Mouse (Mus musculus) midbrain, embryonic 10.5 days (tissue): Measurements from ENCODE around the gene Creb3. TPM values are rescaled to one million over a fixed set of nuclear protein-coding genes. Genes with fewer than 3 reads are reported as not detected.

Experiments
- DNase-seq: peaks from one replicate; pipeline ENCODE4 v3.0.0-alpha.2; 2017; ENCODE audit warnings: low spot score
- H3K27ac ChIP-seq: fragments of 300-500 bp; sonication (generic); replicated peaks from 2 replicates; pipeline ENCODE4 v1.5.1; 2016; ENCODE audit warnings: mild to moderate bottlenecking
- H3K27me3 ChIP-seq: fragments of 300-500 bp; sonication (generic); 2 replicates; pipeline ENCODE4 v1.6.1; 2016; ENCODE audit warnings: low read depth, mild to moderate bottlenecking; ENCODE audit not compliant: poor library complexity, severe bottlenecking
- H3K36me3 ChIP-seq: fragments of 300-500 bp; sonication (generic); 2 replicates; pipeline ENCODE4 v1.6.1; 2016; ENCODE audit warnings: mild to moderate bottlenecking, moderate library complexity
- H3K4me1 ChIP-seq: fragments of 300-500 bp; sonication (generic); 2 replicates; pipeline ENCODE4 v1.6.1; 2016
- H3K4me3 ChIP-seq: fragments of 300-500 bp; sonication (generic); 2 replicates; pipeline ENCODE4 v1.5.1; 2016; ENCODE audit warnings: mild to moderate bottlenecking, moderate library complexity
- H3K9me3 ChIP-seq: fragments of 300-500 bp; sonication (generic); replicated peaks from 2 replicates; pipeline ENCODE4 v1.6.1; 2016; ENCODE audit warnings: mild to moderate bottlenecking
- WGBS: fragments of 180-500 bp; shearing (Covaris S2); methylation state at CpG from one replicate; pipeline ENCODE4 v1.1.7; 2016; 5-methylcytosine and 5-hydroxymethylcytosine counted together
- polyA plus RNA-seq: library from polyadenylated mRNA; unstranded; fragments of >200 nt; fragmentation: Nextera tagmentation; extraction: Ambion mirVana; gene quantifications from 2 replicates; pipeline ENCODE4 v1.2.1, GENCODE M21; 2016

The Creb3 gene
- polyA plus RNA-seq, 1 experiment from 2014 or later = 43.1 TPM

- Histone ChIP-seq H3K36me3 (peaks cover 37% of the 10 kb centered on the region), H3K9me3 (no peaks in the 10 kb centered on the region), H3K27me3 (no peaks in the 10 kb centered on the region), H3K4me3 (peak overlapping the region; percentile 94), H3K27ac (no peak overlapping the region), H3K4me1 (peaks cover 57% of the 10 kb centered on the region)
- 86% methylated on average over 13 of the region's 13 CpGs for WGBS
- no peak for DNase-seq
Measured at GRCm38 (mm10) chr4:43559519-43560242, 2.5 kb upstream of the Creb3 start.

GRCm38 (mm10) chr4:43560243-43560611 is 1.9 kb upstream of the Creb3 start:
- Histone ChIP-seq H3K9me3 (no peaks in the 10 kb centered on the region), H3K36me3 (peaks cover 37% of the 10 kb centered on the region), H3K27ac (no peak overlapping the region), H3K4me1 (peaks cover 57% of the 10 kb centered on the region), H3K4me3 (peak overlapping the region; percentile 94), H3K27me3 (no peaks in the 10 kb centered on the region)
- 49% methylated on average over 6 of the region's 6 CpGs for WGBS
- DNase-seq = no peak

GRCm38 (mm10) chr4:43560976-43561375 is 1.2 kb upstream of the Creb3 start:
- 53% methylated on average over 2 of the region's 2 CpGs for WGBS
- peak overlapping the region; percentile 94 for H3K4me3 ChIP-seq
- H3K27me3 ChIP-seq = no peaks in the 10 kb centered on the region
- H3K4me1 ChIP-seq = peaks cover 57% of the 10 kb centered on the region
- DNase-seq = no peak
- H3K36me3 ChIP-seq = peaks cover 37% of the 10 kb centered on the region
- peak overlapping the region; percentile 96 for H3K27ac ChIP-seq
- no peaks in the 10 kb centered on the region for H3K9me3 ChIP-seq

GRCm38 (mm10) chr4:43561436-43561996 is 616 bp upstream of the Creb3 start:
- no peak for DNase-seq
- Histone ChIP-seq H3K4me1 (peaks cover 57% of the 10 kb centered on the region), H3K27me3 (no peaks in the 10 kb centered on the region), H3K9me3 (no peaks in the 10 kb centered on the region), H3K4me3 (peak overlapping the region; percentile 94), H3K36me3 (peaks cover 37% of the 10 kb centered on the region), H3K27ac (peak overlapping the region; percentile 96)
- WGBS = 3% methylated on average over 16 of the region's 16 CpGs

- peaks cover 41% of the 10 kb centered on the region for H3K36me3 ChIP-seq
- peaks cover 46% of the 10 kb centered on the region for H3K4me1 ChIP-seq
- H3K27ac ChIP-seq = peak overlapping the region; percentile 96
Measured at GRCm38 (mm10) chr4:43562769-43563600, 853 bp downstream of the Creb3 start.

GRCm38 (mm10) chr4:43563601-43563875 is 1.4 kb downstream of the Creb3 start:
- Histone ChIP-seq H3K9me3 (no peaks in the 10 kb centered on the region), H3K36me3 (peaks cover 47% of the 10 kb centered on the region), H3K27ac (no peak overlapping the region), H3K4me3 (peak overlapping the region; percentile 94), H3K27me3 (no peaks in the 10 kb centered on the region), H3K4me1 (peaks cover 41% of the 10 kb centered on the region)
- 87% methylated on average over 4 of the region's 4 CpGs for WGBS
- DNase-seq = no peak

More at GRCm38 (mm10) chr4:43562769-43563600, 853 bp downstream of the Creb3 start:
- WGBS = 9% methylated on average over 22 of the region's 22 CpGs
- H3K4me3 ChIP-seq = peak overlapping the region; percentile 94
- no peak for DNase-seq
- no peaks in the 10 kb centered on the region for H3K27me3 ChIP-seq
- no peaks in the 10 kb centered on the region for H3K9me3 ChIP-seq

- 77% methylated on average over 2 of the region's 2 CpGs for WGBS
- peaks cover 34% of the 10 kb centered on the region for H3K4me1 ChIP-seq
- H3K36me3 ChIP-seq = peaks cover 48% of the 10 kb centered on the region
- DNase-seq = no peak
- H3K27ac ChIP-seq = no peak overlapping the region
- H3K27me3 ChIP-seq = no peaks in the 10 kb centered on the region
- no peaks in the 10 kb centered on the region for H3K9me3 ChIP-seq
- H3K4me3 ChIP-seq = 0 out of 2 replicates have a peak overlapping the region, but pooled peaks have one; percentile 1
Measured at GRCm38 (mm10) chr4:43564231-43564630, 2.1 kb downstream of the Creb3 start.

- Histone ChIP-seq H3K27me3 (no peaks in the 10 kb centered on the region), H3K9me3 (no peaks in the 10 kb centered on the region), H3K4me3 (no peak overlapping the region), H3K27ac (no peak overlapping the region), H3K4me1 (peaks cover 10% of the 10 kb centered on the region), H3K36me3 (peaks cover 75% of the 10 kb centered on the region)
- WGBS = 96% methylated on average over 9 of the region's 9 CpGs
- DNase-seq = no peak
Measured at GRCm38 (mm10) chr4:43567140-43567539, 5.0 kb downstream of the Creb3 start.

- WGBS = 89% methylated on average over 6 of the region's 6 CpGs
- H3K4me3 ChIP-seq = no peak overlapping the region
- no peaks in the 10 kb centered on the region for H3K9me3 ChIP-seq
- H3K4me1 ChIP-seq = peaks cover 17% of the 10 kb centered on the region
- H3K27ac ChIP-seq = no peak overlapping the region
- peaks cover 88% of the 10 kb centered on the region for H3K36me3 ChIP-seq
- H3K27me3 ChIP-seq = no peaks in the 10 kb centered on the region
- no peak for DNase-seq
Measured at GRCm38 (mm10) chr4:43571395-43572045, 9.4 kb downstream of the Creb3 start.

- no peak overlapping the region for H3K4me3 ChIP-seq
- peaks cover 35% of the 10 kb centered on the region for H3K4me1 ChIP-seq
- H3K27me3 ChIP-seq = no peaks in the 10 kb centered on the region
- H3K9me3 ChIP-seq = no peaks in the 10 kb centered on the region
- peaks cover 68% of the 10 kb centered on the region for H3K36me3 ChIP-seq
- 95% methylated on average over 4 of the region's 4 CpGs for WGBS
- no peak overlapping the region for H3K27ac ChIP-seq
- no peak for DNase-seq
Measured at GRCm38 (mm10) chr4:43573561-43573960, 11.4 kb downstream of the Creb3 start.

GRCm38 (mm10) chr4:43575356-43575755 is 13.2 kb downstream of the Creb3 start:
- Histone ChIP-seq H3K4me1 (peaks cover 44% of the 10 kb centered on the region), H3K36me3 (peaks cover 52% of the 10 kb centered on the region), H3K4me3 (peak overlapping the region; percentile 11; the same call in 1 of the 2 replicates), H3K27ac (no peak overlapping the region), H3K9me3 (no peaks in the 10 kb centered on the region), H3K27me3 (no peaks in the 10 kb centered on the region)
- 73% methylated on average over 2 of the region's 2 CpGs for WGBS
- no peak for DNase-seq

- Histone ChIP-seq H3K4me1 (peaks cover 44% of the 10 kb centered on the region), H3K36me3 (peaks cover 52% of the 10 kb centered on the region), H3K9me3 (no peaks in the 10 kb centered on the region), H3K27ac (no peak overlapping the region), H3K27me3 (no peaks in the 10 kb centered on the region), H3K4me3 (peak overlapping the region; percentile 93)
- WGBS = 66% methylated on average over 8 of the region's 8 CpGs
- no peak for DNase-seq
Measured at GRCm38 (mm10) chr4:43577237-43577881, 15.2 kb downstream of the Creb3 start.
